Mouse (Mus musculus) naive thymus-derived CD4-positive, alpha-beta T cell, adult 2 months (primary cell): ENCODE measurements at regions not wholly inside any gene's neighbourhood (a gene's known extent, or its start where the extent isn't known, plus 50 kb on each side); places are given as distances from the start of the nearest gene placed in this dataset.

Experiments
- DNase-seq: peaks from one replicate; pipeline ENCODE4 v3.0.0-alpha.2; 2011; ENCODE audit warnings: low read depth

DNA sequence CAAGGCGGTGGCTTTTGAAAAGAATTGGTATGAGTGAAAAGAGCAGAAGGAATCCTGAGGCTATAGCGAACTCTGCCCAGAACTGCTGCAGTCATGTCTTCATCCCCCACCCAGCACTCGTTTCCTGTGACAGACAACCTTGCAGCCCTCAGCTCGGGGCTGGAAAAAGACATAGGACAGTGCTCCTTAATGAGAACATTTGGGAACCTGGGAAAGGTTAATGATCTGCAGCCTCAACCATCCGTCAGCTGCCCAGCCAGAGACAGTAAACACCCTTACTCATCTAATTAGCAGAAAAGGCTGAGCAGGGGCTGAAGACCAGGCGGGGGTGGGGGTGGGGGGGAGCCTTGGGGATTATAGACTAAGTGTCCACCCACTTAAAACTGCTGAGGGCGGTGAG, 76.3 kb upstream of the Arhgap36 start:
- no peak for DNase-seq

DNA sequence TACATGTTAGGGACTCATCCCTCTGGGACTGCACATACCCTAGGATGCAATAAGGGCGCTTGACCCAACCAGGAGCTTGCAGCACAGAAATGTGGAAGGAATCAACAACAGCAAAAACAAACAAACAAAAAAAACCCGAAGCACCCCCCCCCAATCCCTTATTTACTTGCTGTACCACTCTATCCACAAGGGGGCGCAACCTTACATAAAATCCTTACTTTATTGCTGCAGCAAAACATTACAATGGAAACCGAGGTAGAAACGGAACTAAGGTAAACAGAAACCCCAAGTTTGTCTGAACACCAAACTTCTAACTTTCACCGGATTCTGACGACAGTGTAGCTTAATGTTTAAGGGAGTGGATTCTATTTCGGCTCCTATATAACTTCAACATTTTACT, 86.7 kb upstream of the Arhgap36 start:
- peak; percentile 16 for DNase-seq

DNA sequence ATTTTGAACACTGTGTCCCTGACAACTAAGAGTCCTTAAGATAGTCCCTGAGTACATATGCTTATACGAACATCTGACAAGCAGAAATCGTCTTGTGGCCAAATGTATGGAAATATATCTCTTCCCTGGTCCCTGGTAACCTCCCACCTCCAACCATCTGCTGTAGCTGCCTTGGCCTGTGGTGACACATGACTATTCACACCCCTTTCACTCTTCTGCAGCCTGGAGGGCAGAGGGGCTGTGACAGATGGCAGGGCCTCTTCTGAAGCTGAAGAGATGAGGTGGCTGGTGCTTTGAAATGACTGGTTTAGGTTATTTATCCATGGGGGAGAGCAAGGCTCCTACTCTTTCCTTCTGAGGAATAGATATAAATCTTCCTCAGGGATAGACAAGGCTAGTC, 82.3 kb upstream of the Enox2 start:
- no peak for DNase-seq

DNA sequence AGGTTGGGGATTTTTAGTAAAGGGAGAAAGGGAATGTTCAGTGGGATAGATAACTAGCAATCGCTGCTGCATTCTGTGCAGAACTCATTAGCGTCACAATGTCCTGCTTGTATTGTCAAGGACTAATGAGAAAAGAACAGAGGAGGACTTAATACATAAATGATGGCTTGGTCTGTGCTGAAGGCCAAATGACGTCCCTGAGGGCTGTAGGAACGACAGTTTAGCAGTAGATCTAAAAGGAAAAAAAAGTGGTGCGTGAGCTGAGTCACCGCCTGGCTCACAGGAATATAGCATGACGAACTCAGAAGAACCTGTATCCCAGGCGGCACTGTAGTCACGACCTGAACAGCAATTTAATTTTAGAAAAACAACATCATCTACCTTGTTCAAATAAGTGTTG, 81.3 kb upstream of the Enox2 start:
- no peak for DNase-seq

DNA sequence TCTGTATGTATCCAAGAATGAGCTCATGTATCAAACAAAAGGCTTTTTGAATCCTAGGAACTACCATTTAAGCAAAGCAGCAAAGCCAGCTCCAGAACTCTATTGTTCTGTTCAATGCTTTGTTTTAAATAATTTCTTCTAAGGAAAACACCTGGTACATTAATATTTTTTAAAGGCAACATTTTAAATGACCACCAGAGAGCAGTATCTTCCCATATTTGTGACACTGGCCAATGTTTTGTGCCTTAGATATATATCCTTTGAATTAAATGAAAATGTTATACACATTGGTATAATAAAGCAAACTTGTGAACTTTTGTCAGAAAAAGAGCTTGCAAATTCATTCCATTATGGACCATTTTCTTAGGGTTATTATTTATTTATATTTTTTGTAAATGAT, 58.4 kb upstream of the Enox2 start:
- no peak for DNase-seq
